Mouse (Mus musculus) layer of hippocampus, adult 11-12 months (tissue): ENCODE data around the gene Cdh3.
"Not testable (repeated sequence)": the region's sequence is repeated elsewhere in the genome, so short reads cannot be mapped to it uniquely, and the experiment has no call there.

Source experiments
- DNase-seq: peaks from one replicate; pipeline ENCODE4 v3.0.0; 2022; ENCODE audit warnings: low spot score

The Cdh3 gene

DNA sequence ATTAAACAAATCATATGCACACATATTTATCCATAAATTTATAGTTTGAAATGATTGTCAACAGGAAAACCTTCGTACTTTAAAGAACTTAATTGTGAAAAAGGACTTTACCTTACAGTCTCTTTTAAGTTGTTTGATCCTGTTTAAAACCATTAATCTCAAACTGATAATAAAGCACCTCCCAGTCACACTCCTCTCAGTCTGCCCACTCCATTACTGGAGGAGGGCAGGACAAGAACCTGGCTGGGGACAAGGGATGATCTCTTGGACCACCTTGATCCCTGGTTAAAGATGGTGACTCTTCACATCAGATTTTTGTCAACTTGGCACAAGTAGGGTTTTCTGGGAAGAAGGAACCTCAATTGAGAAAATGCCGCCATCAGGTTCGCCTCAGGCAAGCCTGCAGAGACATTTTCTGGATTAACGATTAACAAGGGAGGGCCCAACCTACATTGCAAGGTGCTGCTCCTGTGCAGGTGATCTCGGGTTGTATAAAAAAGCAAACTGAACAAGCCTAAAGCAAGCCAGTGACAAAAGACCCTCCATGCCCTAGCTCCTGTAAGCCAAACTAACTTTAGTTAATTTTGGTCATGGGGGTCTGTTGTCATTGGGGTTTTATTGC, 61.0 kb downstream of the Cdh3 start:
- no peak for DNase-seq

DNA sequence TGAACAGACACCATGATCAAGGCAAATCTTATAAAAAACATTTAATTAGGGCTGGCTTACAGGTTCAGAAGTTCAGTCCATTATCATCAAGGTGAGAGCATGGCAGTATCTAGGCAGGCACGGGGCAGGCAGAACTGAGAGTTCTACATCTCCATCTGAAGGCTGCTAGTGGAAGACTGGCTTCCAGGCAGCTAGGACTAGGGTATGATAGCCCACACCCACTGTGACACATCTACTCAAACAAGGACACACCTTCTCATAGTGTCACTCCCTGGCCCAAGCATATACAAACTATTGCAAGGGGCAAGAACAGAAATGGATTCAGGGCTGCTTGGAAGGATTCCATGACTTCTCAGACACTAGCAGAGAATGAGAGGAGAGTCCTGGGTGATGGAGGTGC, 61.5 kb downstream of the Cdh3 start:
- DNase-seq = not testable (repeated sequence)

DNA sequence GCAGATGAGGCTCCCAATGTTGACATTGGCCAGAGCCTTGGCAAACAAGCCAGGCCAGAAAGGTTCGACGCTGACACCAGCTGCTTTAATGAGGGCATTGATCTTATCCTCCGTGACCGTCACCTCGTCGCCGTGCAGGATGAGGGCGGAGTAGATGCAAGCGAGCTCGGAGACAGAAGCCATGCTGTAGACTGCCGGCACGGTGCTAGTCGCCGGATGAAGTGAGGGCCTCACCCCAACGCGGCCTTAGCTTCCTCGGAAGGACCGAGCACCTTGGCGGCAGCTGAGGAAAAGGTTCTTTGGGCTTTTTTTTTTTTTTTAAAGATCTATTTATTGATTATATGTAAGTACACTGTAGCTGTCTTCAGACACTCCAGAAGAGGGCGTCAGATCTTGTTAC, 62.5 kb downstream of the Cdh3 start, which contains the start of gene Gm10073:
Gene Gm10073, minus strand, starts transcription at position 294 of the 400 bp plus-strand sequence.
- not testable (repeated sequence) for DNase-seq

DNA sequence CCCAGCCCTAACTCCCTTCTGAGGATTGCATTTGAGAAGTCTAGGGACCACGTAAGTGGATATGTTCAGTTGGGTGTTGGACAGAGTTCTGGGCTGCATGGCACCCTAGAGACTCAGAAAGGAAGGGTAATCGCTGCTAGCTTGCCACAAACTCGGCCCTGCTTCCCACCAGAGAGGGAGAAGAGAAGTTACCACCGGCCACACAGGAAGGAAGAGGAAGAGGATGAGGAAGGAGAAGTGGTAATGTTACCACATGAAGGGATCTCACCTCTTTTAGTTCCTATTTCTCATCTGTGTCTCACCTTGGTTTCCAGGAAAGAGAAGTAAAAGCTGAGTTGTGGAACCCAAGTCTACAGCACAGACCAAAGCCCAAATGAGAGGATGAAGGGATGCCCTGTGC, 63.6 kb downstream of the Cdh3 start:
- no peak for DNase-seq

DNA sequence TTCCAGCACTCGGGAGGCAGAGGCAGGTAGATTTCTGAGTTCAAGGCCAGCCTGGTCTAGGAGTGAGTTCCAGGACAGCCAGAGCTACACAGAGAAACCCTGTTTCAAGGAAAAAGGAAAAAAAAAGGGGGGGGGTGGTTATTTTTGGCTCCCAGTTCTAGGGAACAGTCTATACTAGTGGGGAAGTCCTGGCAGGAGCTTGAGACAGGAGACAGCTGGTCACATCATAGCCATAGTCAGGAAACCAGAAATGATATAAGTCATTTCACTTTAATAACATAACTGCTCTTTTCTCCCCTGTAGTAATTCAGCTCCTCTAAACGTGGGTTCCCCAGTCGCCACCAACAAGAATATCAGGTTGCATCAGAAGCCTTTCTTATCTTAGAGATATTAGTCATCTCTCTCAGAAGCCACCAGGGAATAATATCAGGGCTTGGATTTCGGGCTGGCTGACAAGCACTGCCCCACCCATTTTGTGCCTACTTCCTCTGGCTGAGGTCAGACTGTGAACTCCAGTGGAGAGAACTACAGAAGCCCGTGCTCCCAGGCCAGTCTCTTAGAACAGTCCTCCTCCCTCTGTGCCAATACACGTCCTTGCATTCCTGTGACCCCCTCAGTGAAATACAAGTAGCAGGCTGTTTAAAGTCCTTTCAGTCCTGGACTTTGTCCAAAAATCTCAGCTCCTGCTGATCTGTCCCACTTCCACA, 66.3 kb downstream of the Cdh3 start:
- DNase-seq = no peak

DNA sequence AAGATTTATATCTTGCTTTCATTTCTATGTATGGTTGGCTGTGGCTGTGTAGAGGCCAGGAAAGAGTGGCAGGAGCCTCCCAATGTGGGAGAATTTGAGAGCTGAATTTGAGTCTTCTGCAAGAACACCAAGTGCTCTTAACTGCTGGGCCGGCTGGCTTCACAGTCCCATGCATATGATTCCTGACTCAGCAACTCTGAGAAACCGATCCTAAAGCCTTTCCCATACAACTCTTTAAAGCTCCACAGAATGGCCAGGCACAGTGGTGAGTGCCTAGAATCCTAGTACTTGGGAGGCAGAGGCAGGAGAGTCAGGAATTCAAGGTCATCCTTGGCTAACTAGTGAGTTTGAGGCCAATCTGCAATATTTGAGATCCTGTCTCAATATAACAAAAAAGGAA, 68.8 kb downstream of the Cdh3 start:
- DNase-seq = no peak

DNA sequence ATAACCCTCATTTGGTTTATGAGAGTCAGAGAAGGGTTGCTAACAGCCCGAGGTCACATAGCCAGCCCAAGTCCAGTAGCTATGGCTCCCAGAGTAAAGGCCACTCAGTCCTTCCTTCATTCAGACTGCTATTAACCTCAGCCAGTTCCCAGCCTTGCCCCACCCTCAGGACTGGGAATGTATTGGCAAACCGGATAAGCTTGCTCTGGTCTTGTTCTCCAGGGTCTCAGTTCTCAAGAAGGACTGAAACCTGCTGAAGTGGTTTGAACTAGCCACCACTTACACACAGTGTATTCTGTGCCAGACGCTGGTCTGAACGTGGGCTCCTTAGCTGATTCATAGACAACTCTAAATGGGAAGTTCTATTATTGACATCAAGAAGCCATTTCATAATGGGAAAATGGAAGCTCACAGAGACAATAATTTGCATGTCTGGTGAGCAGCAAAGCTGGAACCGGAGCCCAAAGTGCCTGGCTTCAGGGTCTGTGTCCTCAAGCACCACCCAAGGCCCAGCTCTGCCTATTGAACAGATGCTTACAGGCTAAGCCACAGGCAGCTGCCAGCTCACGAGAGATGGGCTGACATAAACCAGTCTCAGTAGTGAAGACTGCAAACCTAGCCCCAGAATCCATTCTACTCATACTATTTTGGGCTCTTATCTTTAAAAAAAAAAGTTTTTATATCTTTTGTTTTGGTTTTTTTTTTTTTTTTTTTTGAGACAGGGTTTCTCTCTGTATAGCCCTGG, 70.8 kb downstream of the Cdh3 start:
- DNase-seq = no peak

DNA sequence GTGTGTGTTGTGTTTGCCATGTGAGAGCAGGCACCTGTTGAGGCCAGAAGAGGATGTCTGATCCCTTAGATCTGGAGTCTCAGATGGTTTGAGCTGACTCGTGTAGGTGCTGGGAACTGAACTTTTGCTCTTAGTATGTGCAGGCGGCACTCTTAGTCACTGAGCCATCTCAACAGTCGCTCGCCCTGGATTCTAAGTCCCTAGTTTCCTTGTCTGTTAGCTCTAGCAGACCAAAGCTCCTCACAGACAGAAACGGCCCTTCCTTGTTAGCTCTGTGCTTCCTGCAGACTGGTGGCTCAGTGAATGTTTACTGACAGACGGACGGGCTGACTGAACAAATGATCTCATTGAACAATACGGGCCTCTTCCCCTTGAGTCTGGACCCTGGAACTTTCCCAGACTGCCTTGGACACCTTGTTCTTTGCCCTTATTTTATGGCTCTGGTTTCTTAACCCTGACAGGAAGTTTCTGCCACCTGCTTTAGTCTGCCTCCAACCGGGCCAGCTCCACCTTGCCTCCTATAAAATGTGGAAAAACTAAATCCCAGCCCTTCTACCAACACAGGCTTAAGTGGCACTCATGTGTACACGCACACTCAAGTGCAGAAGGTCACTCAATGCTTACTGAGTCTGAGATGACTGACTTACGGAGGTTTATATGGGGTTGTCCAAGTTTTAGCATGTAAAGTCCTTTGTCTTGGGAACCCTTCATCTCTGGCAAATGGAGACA, 74.4 kb downstream of the Cdh3 start:
- DNase-seq = no peak

DNA sequence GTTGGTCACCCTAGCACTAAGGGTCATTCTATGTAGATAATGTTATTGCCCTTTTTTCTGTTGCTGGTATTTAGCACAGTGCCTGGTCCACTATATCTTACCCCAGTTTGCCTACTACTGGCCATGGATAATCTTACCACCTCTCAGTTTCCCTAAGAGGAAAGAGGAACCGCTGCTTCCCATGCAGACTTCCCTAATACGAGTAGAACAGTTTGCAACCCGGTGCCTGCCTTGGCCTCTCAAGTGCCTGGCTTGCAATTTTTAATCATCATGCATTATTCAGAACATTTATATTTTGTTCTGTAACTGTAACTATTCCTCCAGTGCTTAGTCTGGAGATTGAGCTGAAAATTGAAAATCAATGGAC, 75.0 kb downstream of the Cdh3 start:
- no peak for DNase-seq

DNA sequence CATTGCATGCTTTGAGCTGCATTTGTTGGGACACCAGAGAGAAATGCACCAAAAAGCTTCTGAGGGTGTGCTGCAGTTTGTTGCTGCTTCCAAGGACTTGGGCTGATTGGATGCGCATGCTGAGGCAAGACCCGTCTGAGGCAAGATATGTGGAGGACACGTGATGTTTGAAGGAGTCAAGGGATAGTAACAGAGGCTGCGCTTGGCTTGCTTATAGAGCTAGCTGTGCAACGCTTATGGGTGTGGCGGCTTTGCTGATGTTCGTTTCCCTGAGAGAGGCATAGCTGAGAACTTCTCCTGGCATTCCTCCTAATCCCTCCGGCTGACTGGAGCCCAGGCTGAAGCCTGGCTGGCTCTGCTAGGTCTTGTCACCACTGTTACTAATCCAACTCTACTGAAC, 76.2 kb downstream of the Cdh3 start:
- DNase-seq = no peak

DNA sequence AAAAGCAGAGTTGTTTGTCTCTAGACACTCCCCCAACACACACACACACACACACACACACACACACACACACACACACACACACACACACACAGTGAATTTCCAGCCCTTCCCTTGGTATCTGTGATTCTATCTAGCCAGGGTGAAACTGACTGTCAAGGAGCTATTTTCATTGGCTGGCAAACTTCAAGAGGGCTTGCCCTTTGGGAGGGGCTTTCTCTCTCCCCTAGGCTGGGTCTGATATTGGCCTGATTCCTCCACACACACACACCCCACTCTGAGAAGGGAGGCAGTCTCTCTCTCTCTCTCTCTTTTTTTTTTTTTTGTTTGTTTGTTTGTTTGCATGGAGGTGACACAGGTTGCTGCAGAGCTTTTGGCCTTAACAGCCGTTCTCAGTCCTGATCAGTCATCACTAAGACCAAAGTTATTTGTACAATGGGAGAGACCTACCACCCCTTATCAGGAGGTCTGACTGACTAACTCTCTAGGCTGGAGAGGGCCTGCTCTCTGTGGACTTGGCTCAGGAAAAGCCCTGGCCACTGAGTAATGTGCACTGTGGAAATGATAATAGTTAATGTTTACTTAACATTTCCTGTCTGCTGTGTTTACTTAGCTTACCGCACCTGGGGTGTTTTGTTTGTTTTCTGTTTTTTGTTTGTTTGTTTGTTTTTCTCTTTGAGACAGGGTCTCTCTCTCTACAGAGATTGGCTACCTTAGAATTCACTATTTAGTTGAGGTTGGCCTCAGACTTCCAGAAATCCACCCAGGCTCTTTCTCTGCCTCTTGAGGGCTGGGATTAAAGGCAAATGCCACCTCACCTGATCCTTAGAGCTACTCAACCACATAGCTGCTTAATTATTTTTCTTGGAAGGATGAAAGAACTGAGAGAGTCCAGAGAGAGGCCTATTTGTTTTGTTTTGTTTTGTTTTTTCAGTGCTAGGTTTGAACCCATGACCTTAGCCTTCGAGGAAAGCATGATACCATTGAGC, 78.0 kb downstream of the Cdh3 start:
- DNase-seq = no peak

DNA sequence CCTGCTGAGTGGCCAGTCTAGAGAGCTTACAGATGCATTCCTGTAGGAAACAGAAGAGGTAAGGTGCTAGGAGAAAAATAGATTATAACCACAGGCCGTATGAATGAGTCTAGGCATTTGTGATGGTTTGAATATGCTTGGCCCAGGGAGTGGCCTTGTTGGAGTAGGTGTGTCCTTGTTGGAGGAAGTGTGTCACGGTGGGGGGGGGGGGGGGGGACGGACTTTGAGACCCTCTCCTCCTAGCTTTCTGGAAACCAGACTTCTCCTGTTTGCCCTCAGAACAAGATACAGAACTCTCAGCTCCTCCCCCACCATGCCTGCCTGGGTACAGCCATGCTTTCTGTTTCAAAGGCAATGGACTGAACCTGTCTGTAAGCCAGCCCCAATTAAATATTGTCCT, 81.8 kb downstream of the Cdh3 start:
- no peak for DNase-seq

DNA sequence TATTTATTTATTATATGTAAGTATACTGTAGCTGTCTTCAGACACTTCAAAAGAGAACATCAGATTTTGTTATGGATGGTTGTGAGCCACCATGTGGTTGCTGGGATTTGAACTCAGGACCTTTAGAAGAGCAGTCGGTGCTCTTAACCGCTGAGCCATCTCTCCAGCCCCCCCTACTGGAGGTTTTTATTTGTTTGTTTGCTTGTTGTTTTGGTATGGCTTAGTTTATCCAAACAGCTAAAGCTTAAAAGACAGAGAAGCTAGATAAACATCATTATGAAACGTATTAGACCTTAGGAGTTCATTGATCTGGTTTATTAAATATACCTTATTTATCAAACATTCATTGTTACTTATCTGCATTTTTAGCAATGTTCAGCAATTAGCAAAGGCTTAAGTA, 84.9 kb downstream of the Cdh3 start:
- not testable (repeated sequence) for DNase-seq

DNA sequence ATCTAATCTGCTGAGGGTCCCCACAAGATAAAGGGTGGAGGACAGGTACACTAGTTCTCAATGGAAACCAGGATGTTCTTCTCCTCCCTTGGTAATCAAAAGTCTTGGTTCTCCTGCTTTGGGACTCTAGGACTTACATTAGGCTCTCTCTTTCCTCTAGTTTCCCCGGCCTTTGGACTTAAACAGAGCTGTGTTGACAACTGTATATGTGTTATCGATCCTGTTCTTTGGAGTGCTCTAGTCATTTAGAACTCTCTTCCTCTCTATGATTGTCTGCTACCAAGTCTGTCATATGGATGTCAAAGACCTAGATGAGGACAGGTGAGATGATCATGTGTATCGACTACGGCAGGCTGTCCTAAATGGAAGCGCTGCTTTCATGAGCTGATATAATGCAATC, 86.4 kb downstream of the Cdh3 start:
- no peak for DNase-seq

DNA sequence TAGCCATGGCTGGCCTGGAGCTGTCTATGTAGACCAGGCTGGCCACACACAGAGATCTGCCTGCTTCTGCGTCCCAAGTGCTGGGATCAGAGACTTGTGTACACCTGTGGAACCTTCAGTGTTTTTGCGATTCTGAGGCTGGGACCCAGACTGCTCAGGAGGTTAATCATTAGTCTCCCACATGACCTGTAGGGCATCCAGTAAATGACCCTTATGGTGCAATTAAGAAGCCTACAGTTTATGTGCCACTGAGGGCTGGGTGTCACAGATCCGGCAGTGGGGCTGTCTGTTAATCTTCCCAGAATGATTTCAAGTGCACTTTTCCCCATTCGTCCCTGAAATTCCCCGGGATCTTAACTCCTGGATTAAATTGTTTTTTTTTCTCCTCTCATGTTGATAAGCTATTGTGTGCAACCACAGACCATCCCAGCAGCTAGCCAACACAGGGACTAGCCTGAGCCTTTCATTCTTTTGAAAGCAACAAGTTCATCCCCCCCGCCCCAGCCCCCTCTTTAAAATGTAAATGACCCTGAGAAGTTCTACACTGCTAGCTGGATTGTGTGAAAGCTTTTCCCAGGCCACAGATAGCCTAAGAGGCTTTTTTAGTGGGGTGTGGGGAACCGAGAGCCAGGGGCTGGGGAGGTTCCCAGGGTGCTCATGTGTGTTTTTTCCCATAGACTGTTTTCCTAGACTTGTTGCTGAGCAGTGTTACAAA, 88.7 kb downstream of the Cdh3 start:
- no peak for DNase-seq

DNA sequence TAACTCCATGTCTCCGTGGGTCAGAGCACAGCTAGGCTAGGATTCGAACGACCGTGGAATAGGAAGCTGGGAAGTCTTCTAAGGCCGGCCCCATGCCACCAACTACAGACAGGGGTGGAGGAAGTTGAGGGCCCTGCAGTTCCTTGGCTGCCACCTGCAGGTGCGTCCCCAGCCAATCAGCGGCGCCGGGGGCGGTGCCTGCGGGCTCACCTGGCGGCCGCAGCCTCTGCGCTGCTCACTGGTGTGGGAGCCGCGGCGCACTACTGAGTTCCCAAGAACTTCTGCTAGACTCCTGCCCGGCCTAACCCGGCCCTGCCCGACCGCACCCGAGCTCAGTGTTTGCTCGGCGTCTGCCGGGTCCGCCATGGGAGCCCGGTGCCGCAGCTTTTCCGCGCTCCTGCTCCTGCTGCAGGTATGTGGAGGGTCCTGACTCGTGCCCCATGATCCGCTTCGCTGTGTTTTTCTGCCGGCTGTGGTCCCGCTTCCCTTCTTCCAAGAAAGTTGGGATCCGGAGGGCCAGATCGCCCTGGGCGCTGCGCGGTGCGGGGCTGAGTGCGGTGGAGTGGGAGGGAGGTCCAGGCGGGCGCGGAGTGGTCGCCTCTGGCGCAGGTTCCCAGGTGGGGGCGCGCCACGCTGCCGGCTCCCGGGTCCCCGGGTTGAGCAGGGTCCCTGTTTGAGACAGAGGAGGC, 92.6 kb downstream of the Cdh3 start, which contains the start of gene Cdh1:
Gene Cdh1, plus strand, starts transcription at position 221 of the 689 bp plus-strand sequence.
- DNase-seq = peak; percentile 5

DNA sequence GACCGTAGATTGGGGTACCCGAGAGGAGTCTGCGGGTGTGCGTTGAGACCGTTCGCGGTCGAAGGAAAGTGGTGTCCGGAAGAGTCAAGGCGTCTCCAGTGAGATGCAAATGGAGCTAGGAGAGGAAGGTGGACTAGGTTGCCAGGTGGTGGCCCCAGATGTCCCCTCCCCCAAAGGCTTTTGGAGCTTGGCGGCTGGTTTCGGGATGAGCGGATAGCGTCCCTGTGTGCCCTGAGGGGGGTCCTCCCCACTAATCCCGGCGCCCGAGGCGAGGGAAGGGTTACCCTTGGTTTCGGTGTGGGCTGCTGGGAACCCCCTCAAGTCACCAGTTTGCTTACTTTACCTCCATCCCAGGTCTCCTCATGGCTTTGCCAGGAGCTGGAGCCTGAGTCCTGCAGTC, 93.2 kb downstream of the Cdh3 start:
- DNase-seq = no peak

DNA sequence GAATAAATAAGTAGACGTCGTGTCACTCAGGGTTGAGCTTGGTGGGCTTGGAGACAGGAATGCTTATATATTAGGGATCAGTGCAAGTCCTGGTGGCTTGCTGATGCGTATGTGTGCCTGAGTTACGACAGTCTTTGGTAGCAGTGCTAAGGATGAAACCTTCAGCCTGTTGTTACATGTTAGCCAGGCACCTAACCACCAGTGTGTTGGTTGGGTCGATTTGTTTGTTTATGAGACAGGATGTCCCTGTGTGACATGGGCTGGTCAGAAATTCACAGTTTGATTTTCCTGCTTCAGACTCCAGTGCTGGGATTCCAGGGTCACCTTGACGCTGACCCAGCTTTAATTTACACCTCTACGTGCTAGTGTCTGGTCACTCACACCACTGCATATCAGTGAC, 95.0 kb downstream of the Cdh3 start:
- no peak for DNase-seq

DNA sequence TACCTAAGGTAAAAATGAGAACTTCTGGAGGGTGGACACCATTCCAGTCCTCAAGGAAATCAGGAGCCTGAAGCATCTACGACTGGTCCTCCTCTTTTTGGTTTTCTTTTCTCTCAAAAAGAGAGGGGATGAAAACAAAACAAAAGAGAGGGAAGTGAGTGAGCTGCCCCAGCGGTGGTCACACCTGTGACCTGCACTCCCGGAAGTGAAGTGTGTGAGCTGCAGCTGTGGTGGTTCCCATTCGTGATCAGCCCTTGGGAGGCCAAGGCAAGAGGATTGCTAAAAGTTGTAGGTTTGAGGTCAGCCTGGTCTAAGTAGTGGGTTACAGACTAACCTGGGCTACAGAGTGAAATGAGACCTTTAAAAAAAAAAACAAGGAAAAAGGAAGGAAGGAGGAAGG, 95.4 kb downstream of the Cdh3 start:
- DNase-seq = no peak

DNA sequence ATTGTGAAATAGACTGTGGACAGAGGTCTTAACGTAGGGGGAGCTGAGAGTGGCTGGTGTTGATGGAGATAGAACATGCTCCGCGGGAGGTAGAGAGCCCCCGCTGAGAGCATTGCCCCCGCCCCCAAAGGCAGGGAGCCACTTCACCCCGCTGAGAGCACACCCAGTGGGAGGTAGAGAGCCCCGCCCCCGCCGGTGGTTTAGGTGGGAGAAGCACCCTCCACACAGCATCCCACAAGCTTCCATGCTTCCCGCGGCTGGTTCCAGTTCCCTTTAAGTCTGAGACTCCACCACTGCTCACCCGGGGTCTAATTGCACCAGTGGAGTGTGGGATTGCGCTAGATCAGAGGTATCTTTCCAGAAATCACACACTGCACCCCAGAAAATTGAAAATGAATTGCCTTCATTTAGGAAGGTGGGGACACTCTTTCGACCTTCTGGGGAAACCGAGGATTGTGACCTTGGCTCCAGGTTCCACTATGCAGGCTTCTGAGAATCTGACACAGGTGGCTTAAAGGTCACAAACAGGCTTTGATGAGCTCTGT, 96.0 kb downstream of the Cdh3 start:
- no peak for DNase-seq
